Mouse (Mus musculus) adrenal gland (tissue): ENCODE data around the gene Mageb3.
"Not testable (repeated sequence)": the region's sequence is repeated elsewhere in the genome, so short reads cannot be mapped to it uniquely, and the experiment has no call there.

ENCODE experiments used
- intact Hi-C: fragments of 180-260 bp; cut with DNase I; formaldehyde crosslinking; loops from one replicate; pipeline ENCODE4 v1.15.1; 2025
- long read RNA-seq, 2 experiments: library from polyadenylated mRNA; unstranded; transcript quantifications; one replicate each; pipeline ENCODE4 v2.0.0; 2020; ENCODE audit warnings: borderline replicate concordance in 1 of 2; ENCODE audit not compliant: insufficient replicate concordance in 1 of 2

Gene Mageb3
- long read RNA-seq, experiment 1, result 0 reads
- long read RNA-seq, experiment 2, result 0 reads

DNA sequence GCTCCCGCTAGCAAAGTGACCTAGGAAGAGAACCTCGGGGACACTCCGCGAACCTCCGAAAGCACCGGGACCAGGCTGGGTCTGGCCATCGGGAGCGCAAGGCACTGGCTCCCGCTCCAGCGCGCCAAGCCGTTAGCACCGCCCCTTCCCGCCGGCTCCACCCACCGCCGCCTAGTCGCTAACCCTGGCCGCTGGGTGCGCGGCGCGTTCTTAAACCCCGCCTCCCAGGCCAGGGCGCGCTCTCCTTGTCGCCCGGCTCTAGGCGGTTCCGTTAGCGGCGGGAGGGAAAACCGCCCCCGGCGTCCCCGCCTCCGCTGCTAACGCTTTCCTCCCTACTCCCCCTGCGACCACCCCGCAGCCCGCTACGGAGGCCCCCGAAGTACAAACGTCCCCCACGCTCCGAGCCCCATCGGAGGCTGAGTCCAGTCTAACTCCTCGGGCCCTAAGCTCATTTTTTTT is at the start of gene Mageb3, which contains the start of gene Ctdspl2:
Gene Mageb3 (minus strand): TSS at position 328 of the 459 bp plus-strand sequence.
Gene Ctdspl2 (plus strand): TSS at position 237 of the 459 bp plus-strand sequence.
- intact Hi-C loops, result no loop called here

DNA sequence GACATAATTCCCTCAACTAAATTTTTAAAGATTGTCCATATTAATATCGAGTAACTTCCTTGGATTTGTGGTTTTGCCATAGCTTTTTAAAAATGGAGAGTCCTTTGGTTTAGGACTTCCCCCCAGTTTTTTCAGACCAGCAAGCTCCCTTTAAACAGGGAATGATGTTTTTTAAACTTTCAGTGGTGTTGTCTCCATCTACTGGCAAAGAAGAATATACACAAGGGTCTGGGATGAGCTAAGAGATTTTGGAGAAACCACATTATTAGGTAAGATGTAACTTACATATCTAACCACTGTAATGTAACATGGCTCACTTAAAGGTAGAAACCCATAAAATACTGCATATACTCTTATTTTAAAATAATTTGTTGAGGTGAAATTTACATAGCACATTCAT is 39.8 kb upstream of the Mageb3 start:
- intact Hi-C loops, result loop anchor here (5.0 kb wide), 1 partner anchor 153 kb away; no protein-coding TSS in a partner anchor

DNA sequence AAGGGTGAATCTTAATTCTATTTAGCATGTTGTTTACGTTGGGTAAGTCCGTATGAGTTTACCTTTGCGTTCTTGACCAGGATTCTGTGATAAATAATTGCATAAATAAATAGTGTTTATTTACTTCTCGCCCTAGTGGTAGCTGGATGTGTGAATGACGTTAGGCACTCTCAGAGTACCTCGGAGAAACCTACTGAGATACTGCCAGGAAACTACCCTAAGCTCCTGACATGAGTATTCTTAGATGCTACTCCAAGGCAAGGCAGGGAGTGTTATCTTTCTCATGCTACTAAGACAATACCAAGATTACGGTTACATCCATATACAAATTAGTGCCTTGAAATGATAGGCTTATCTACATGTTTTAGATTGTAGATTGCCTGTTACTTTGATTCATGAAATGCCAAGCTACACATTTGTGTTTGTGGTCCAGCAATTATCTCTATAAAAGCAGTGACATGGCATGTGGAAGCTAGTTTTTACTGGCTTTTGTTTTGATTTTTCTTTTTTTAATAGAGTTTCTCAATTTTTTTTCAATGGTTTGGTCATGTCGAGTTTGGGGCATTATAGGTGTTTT is 1.4 kb upstream of the Mageb3 start:
- intact Hi-C loops, result no loop called here

DNA sequence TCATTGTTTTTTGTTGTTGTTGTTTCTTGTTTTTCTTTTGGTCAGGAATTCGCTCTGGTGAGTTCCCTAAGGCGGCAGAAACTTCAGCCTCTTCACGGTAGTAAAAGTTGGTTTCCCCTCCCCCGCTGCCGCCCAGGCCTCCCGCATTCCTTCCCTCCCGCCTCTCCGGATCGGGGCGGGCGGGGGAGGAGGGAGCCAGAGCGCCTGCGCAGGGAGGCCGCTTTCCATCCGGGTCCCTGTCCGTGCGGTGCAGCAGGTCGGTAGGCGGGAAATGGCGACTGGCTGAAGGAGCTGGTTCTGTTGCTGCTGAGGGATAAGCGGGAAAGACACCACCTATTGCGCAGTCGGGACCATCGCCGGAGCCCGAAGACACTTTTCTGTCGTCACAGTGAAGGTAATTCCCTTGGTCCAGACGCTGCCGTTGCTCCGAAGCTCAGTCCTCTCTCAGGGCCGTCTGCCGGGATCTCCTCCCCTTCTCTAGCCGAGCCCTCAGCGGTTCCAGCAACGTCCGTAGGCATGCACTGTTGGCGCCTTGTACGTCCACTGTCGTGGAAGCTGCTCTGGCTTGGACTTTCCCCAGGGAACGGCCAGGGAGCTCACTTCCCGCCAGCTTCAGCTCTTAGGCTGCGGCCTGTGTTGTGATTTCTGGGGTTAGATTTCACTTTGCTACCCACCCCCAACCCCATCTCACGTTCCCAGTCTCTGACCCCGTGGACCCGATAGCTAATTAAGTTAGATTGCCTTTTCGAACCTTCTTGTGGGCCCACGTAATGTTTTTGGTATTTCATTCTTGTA is 529 bp upstream of the Mageb3 start:
- intact Hi-C loops, result no loop called here

DNA sequence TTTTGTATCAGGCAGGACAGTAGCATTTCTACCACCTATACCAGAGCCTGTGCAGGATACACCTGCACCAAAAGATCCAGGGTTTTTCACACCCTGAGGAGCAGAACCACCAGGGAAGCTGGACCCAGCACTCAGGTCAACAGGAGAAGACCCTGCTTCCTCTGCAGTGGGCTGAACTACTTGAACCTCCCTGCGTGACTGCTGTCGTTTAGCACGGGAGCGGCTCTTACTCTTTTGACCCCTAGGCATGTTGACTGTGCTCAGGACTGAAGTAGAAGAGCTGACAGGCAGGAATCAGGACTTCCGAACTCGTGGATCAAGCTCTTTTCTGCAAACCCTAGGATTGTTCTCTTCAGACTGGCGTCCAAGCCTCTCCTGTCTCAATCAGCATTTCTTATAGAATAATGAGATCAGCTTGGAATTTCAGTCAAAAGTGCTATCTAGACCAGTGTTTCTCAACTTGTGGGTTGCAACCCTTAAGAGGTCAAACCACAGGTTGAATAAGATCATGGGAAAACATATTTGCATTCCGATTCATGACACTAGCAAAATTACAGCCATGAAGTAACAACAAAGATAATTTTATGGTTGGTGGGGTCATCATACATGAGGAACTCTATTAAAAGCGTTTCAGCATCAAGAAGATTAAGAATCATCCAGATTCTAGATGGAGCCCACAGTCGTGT is 778 bp downstream of the Mageb3 start:
- intact Hi-C loops, result no loop called here

DNA sequence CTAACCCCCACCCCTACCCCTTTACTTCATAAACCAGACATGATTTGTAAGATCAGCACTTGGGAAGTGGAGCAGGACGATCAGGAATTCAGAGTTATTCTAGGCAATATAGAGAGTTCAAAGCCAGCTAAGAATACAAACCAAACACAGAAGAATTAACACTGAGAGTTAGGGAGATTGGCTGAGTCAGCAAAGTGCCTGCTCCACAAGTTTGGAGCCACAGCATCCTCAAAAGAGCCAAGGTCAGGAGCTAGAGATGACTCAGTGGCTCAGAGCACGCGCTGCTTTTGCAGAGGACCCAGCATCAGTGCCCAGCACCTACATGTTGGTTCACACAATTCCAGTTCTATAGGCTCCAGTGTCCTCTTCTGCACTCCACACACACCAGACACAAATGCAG is 12.5 kb downstream of the Mageb3 start:
- intact Hi-C loops, result no loop called here

DNA sequence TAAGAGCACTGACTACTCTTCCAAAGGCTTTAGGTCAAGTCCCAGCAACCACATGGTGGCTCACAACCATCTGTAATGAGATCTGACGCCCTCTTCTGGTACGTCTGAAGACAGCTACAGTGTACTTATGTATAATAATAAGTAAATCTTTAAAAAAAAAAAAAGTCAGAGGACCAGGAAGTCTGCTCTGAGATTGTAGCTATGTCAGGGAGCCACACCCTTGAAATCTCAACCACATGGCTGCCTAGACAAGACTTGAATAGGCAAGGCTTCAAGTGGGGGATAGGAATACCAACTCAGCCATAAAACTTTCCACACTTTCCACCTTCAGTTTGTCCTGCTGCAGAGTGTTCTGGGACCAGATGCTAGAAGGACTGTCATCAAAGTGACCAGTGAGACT is 18.3 kb downstream of the Mageb3 start:
- intact Hi-C loops, result not testable (repeated sequence)

DNA sequence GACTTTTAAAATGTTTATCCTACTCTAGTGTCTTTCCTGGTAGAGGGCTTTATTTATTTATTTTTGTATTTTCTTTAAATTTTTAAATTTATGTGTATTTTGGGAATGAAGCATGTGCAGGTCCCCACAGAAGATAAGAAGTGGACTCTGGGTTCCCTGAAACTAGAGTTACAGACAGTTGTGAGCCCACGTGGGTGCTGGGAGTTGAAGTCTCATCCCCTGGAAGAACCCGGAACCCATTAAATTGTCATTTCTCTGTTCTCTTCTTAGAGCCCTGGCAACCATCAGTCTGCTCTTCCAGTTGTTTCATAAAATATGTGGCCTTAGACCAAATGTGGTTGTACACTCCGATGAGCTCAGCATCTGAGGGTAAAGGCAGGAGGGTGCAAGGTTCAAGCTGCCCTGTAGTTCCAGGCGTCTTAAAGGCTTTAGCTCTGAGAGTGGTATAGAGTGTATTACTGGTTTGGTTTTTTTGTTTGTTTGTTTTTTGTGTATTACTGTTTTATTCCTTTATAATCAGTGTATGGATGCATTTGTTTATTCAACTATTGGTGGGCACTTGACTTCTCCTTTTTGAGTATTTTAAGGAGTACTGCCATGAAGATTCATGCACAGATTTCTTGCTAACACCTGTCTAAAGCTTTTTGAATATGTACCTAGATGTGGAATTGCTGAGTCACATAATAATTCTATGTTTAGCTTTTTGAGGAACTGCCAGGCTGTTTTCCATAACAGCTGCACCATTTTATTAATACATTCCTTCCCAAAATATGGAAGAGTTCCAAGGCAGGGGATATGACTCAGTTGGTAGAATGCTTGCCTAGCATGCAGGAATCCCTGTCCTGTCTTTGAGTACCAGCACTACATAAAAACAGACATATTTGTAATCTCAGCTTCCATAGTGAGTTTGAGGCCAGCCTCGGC is 39.6 kb downstream of the Mageb3 start:
- intact Hi-C loops, result no loop called here

DNA sequence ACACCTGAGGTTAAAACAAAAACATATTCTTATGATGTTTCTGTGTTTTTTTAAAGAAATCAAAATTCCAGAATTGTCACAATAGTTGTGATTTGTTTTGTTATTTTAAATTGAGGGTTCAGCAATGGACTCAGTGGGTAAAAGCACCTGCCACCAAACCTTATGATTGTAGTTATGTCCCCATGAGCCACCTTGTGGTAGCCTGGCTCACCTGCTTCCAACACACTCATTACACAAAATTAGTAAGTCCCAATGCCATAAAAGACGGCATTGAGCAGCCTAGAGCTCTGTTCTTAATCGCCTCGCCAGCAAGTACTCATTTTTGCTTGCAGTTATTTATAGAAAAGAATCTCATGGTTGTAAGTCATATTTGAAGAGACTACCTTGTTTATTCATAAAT is 45.9 kb downstream of the Mageb3 start:
- intact Hi-C loops, result no loop called here
